Mouse (Mus musculus): Measurements from ENCODE around the gene Lrig3. TPM values are rescaled to one million over a fixed set of nuclear protein-coding genes. Genes with fewer than 3 reads are reported as not detected.
A peak's percentile ranks its signal among the peaks of the same experiment; 100 is the strongest.

Lrig3 gene
- polyA plus RNA-seq, 1 experiment from 2014 or later, result 19.4 TPM

DNA sequence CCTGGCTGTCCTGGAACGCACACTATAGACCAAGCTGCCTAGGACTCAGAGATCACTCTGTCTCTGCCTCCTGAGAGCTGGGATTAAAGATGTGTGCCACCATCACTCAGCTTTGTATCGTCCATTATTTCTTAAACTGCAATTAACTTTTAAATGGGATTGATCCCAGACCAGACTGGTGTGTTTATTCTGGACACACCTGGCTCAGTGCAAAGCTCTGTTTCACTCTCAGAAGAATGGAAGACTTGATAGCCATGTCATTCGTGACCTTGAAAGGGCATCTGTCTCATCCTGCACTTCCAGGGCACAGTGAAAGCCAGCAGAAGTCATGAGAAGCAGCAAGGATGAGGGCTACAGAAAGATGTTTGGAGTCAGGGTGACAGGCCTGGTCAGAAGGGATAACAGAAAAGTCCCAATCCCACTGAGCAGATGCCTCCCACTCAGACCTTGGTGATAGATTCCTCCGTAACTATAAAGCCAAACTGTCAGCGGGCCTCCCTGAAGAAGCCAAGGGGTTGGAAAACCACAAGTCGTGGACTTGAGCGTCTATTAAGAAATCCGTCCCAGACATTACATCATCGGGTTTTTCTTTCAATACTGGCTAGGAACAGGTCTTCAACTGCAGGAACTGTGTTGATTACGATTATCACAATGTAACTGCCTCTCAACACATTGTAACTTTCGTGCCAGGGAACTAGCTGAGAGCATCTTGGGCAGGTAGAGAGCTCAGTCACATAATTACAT is 25.5 kb upstream of the Lrig3 start:
- H3K9me3 ChIP-seq, result no peaks in the 10 kb centered on the region
- no peak overlapping the region for H3K4me3 ChIP-seq (replicated peaks)
- H3K4me1 ChIP-seq, result no peaks in the 10 kb centered on the region
- no peak overlapping the region for H3K9ac ChIP-seq
- no peak overlapping the region for H3K27ac ChIP-seq
- WGBS, result 69% methylated on average over 11 of the region's 11 CpGs
- H3K36me3 ChIP-seq, result no peaks in the 10 kb centered on the region
- no peak for ATAC-seq (ENCODE audit: insufficient read depth, low FRiP score, low read depth)
- H3K27me3 ChIP-seq (replicated peaks), result no peaks in the 10 kb centered on the region
- no peak overlapping the region for H3K4me2 ChIP-seq

DNA sequence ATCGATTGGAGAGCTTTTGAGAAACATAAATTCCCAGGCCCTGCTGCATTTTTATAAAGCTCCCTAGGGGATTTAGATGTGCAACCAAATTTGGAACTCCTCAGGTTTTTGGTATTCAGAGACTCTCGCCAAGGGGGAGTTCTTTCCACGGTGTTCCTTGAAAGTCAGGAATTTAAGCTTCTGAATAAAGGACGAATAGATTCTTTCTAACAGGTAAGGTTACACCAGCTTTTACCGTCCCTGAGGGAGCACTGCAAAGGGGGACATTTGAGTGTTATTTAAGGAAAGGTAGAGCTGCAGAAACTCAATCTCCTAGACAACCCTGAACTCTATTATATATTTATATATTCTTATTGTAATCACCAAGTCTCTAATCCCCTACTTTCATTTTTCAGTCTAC is 22.9 kb upstream of the Lrig3 start:
- no peak for ATAC-seq (ENCODE audit: insufficient read depth, low FRiP score, low read depth)
- no peak overlapping the region for H3K4me2 ChIP-seq

DNA sequence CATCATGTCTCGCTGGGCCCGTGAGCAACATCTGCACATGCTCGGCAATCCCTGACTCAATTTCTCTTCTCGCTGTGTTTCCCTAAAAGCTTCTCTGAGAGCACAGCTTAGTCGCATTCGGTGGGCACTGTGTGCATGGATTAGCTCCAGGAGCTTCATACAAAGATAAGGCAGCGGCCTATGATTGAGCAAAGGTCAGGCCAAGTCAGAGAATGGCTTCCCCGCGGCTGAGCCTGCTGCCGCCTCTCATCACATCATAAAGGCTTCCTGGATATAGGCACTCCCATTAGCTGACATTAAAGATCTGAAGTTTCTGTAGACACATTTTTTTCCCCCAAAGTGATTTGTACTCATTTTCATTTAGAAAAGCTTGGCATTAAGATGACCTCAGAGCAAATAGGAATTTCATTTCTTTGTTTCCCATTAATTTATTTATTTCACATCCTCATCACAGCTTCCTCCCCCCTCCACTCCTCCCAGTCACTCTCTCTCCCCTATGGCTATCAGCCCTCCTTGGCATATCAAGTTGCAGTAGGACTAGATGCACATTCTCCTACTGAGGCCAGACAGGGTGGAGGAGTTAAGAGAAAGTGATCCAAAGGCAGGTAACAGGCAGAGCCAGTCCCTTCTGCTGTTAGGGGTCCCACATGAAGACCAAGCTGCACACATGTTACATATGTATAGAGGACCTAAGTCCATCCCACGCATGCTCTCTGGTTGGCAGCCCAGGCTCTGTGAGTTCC is 21.0 kb upstream of the Lrig3 start:
- 59% methylated on average over 11 of the region's 11 CpGs for WGBS
- no peaks in the 10 kb centered on the region for H3K9me3 ChIP-seq
- H3K27me3 ChIP-seq (replicated peaks), result no peaks in the 10 kb centered on the region
- no peak overlapping the region for H3K4me2 ChIP-seq
- no peaks in the 10 kb centered on the region for H3K36me3 ChIP-seq
- H3K4me3 ChIP-seq (replicated peaks), result no peak overlapping the region
- H3K27ac ChIP-seq, result no peak overlapping the region
- no peak for ATAC-seq (ENCODE audit: insufficient read depth, low FRiP score, low read depth)
- H3K9ac ChIP-seq, result no peak overlapping the region
- no peaks in the 10 kb centered on the region for H3K4me1 ChIP-seq

More for the DNA sequence above, 22.9 kb upstream of the Lrig3 start:
- Histone ChIP-seq H3K4me3 (replicated peaks) (no peak overlapping the region), H3K27me3 (replicated peaks) (no peaks in the 10 kb centered on the region), H3K9me3 (no peaks in the 10 kb centered on the region), H3K4me1 (no peaks in the 10 kb centered on the region), H3K9ac (no peak overlapping the region), H3K36me3 (no peaks in the 10 kb centered on the region), H3K27ac (no peak overlapping the region)
- WGBS, result 37% methylated on average over 5 of the region's 5 CpGs

DNA sequence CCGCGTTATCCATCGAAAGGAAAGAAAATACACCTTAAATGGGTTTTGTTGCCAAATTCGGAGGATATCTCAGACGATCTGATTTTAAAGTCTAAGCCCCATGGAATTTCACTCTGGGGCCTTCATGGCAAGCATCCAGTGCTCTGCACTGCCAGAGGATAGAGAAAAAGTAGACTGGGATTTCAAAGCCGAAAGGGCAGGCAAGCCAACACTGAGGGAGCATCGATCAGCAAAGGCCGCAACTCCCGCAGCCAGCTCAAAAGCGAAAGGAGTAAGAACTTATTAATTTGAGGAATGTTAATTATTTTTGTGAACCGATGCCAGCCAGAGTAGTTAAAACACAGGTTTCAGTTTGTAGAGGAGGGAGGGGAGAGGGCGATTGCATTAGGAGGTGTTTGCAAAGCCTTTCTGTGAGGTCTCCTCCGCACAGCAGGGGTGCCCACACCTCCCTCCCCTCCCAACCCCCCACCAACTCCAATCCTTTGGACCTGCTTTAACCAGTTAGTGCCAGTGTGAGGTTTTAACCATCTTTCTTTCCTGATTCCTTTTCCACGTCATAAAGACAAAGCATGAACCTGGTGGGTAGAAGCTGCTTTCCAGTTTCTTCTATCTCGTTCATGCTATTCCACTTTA is 17.0 kb upstream of the Lrig3 start:
- WGBS, result 27% methylated on average over 15 of the region's 15 CpGs
- Histone ChIP-seq H3K36me3 (no peaks in the 10 kb centered on the region), H3K27ac (peak overlapping the region; percentile 41; the same call in 1 of the 2 replicates), H3K4me1 (no peaks in the 10 kb centered on the region), H3K9ac (no peak overlapping the region), H3K4me3 (replicated peaks) (no peak overlapping the region; the same call in 1 of the 2 replicates), H3K4me2 (peak overlapping the region; percentile 33), H3K27me3 (replicated peaks) (no peaks in the 10 kb centered on the region), H3K9me3 (no peaks in the 10 kb centered on the region)
- no peak for ATAC-seq (ENCODE audit: insufficient read depth, low FRiP score, low read depth)

DNA sequence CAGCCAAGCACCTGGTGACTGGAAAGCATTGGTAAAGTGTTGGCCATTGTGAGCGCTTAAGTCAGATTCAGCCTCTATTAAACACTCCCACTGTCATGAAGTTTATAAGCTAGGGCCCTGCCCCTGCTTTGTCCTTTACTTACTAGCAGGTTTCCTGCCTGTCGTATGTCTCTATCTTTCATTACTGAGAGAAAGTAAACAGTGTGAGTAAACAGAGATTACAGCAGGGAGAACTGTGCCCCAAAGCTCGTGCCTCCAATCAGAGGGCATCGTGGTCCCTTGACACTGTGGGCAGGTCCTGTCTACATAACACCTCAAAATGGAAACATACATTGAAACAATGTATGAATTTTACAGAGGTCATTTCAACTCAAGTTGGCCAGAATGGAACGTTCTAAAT is 14.3 kb upstream of the Lrig3 start:
- 38% methylated on average over 5 of the region's 5 CpGs for WGBS
- no peaks in the 10 kb centered on the region for H3K36me3 ChIP-seq
- no peak overlapping the region for H3K4me2 ChIP-seq
- H3K4me3 ChIP-seq (replicated peaks), result no peak overlapping the region
- peak; percentile 81 for ATAC-seq (ENCODE audit: insufficient read depth, low FRiP score, low read depth)
- H3K27ac ChIP-seq, result no peak overlapping the region
- H3K9me3 ChIP-seq, result no peaks in the 10 kb centered on the region
- H3K27me3 ChIP-seq (replicated peaks), result no peaks in the 10 kb centered on the region
- no peak overlapping the region for H3K9ac ChIP-seq
- no peaks in the 10 kb centered on the region for H3K4me1 ChIP-seq

DNA sequence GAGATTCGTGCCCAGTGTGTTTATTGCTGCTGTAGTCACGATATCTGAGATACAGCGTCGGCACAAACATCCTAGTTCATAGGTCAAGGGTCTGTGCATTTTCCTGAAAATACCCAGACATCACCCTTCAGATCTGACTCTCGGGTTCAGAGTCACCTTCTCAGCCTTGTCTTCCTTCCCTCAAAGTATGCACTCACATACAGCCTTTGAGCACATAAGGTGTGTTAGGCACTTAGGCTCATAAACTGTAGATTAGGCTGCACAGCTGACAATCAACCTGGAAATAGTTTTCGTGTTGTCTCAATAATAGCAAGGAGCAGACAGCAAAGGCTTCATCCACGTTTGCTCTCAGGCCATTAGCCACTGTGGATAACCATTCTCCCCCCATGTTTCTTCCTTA is 11.6 kb upstream of the Lrig3 start:
- no peaks in the 10 kb centered on the region for H3K36me3 ChIP-seq
- WGBS, result 51% methylated on average over 7 of the region's 7 CpGs
- no peaks in the 10 kb centered on the region for H3K4me1 ChIP-seq
- no peaks in the 10 kb centered on the region for H3K9me3 ChIP-seq
- H3K4me3 ChIP-seq (replicated peaks), result no peak overlapping the region
- no peak for ATAC-seq (ENCODE audit: insufficient read depth, low FRiP score, low read depth)
- H3K4me2 ChIP-seq, result no peak overlapping the region
- no peaks in the 10 kb centered on the region for H3K27me3 ChIP-seq (replicated peaks)
- H3K27ac ChIP-seq, result no peak overlapping the region
- no peak overlapping the region for H3K9ac ChIP-seq

DNA sequence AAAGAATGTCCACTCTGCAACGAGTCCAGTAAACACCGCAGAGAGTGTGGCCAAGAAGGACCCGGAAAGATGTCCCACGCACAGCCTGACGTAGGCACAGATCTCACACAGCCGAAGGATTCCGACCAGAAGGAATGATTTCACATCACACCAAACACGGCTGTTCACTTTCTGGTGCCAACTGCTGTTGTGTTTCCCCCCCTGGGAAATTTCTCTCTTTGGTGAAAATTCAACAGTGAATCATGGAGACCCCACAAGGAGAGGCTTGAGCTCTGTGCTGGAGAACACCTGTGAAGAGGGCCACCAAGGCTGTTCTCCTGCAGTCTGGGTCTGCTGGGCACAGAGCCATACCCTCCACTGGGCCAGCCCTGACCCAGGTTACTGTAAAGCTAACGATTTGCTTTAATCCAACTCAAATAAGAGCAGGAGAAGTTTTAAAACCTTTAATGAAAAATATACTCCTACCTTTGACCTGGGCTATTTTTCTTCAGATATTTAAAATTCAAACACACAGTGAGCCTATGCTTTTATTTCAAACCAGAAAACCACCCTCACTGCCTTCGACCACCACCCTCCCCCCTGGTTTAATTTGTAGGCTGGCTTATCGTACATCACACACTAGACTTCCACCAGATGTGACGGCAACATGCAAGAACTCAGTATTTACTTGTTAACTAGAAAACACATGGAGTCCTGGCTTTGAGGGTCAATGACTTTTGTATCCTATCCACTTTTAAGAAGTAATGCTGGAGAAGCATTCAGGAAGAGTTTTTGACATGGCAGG is 11.0 kb upstream of the Lrig3 start:
- no peaks in the 10 kb centered on the region for H3K9me3 ChIP-seq
- no peaks in the 10 kb centered on the region for H3K36me3 ChIP-seq
- H3K4me2 ChIP-seq, result no peak overlapping the region
- H3K27me3 ChIP-seq (replicated peaks), result no peaks in the 10 kb centered on the region
- 63% methylated on average over 12 of the region's 12 CpGs for WGBS
- no peak overlapping the region for H3K4me3 ChIP-seq (replicated peaks)
- no peaks in the 10 kb centered on the region for H3K4me1 ChIP-seq
- no peak overlapping the region for H3K27ac ChIP-seq
- H3K9ac ChIP-seq, result no peak overlapping the region
- no peak for ATAC-seq (ENCODE audit: insufficient read depth, low FRiP score, low read depth)

DNA sequence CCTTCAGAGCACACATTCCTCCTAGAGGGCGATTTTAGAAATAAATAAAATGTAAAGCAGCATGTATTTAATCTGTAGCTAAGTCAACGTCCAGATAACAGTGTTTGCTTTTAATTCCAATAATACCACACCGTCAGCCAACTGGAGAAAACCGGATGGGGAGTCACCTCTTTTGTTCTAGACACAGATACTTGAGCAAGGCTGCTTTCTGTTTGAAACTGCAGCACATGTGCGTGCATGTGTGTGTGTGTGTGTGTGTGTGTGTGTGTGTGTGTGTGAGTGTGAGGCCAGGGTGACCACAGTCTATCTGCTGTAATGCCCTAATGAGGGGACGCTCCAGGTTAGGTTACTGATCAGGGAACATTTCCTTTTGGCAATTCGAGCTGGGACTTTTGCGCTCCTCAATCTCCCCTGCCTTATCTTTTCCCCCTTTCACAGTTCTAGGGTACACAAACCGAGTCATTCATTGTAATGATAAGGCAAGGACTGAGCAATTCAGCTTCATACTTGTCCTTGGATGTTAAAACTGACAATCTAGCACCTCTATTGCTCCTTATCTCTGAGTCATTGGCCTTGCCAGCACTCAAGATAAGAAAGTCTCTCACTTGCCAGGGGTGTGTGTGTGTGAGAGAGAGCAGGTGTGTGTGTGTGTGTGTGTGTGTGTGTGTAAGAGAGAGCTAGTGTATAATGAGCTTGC is 4.4 kb upstream of the Lrig3 start:
- no peaks in the 10 kb centered on the region for H3K27me3 ChIP-seq (replicated peaks)
- no peak overlapping the region for H3K4me2 ChIP-seq
- no peak overlapping the region for H3K4me3 ChIP-seq (replicated peaks)
- WGBS, result 31% methylated on average over 9 of the region's 9 CpGs
- H3K4me1 ChIP-seq, result peaks cover 3% of the 10 kb centered on the region; the same call in 1 of the 2 replicates
- peak; percentile 79 for ATAC-seq (ENCODE audit: insufficient read depth, low FRiP score, low read depth)
- peak overlapping the region; percentile 69; the same call in 1 of the 2 replicates for H3K27ac ChIP-seq
- no peaks in the 10 kb centered on the region for H3K9me3 ChIP-seq
- no peak overlapping the region for H3K9ac ChIP-seq
- H3K36me3 ChIP-seq, result no peaks in the 10 kb centered on the region

DNA sequence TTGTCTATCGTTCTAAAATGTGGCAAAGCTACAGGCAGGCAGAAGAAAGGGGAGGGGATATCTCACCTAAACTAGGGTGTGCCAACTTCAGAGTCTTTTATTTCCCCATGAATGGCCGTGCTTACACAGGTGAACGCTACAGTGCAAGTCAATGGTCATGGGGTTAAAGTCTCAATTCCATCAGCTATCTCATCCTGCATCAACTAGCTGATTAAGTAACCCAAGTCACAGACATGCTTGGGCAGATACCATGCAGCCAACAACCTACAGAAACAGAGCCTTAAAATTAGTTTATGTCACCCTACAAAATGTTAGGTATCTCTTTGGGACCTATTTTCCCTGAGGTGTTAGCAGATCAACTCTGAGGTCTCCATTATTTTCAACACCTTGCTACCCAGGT is 1.3 kb upstream of the Lrig3 start:
- no peak for ATAC-seq (ENCODE audit: insufficient read depth, low FRiP score, low read depth)
- no peaks in the 10 kb centered on the region for H3K9me3 ChIP-seq
- no peak overlapping the region for H3K4me2 ChIP-seq
- no peak overlapping the region for H3K9ac ChIP-seq
- H3K4me3 ChIP-seq (replicated peaks), result no peak overlapping the region
- WGBS, result 73% methylated on average over 3 of the region's 3 CpGs
- no peak overlapping the region for H3K27ac ChIP-seq
- H3K36me3 ChIP-seq, result no peaks in the 10 kb centered on the region
- peaks cover 3% of the 10 kb centered on the region; the same call in 1 of the 2 replicates for H3K4me1 ChIP-seq
- H3K27me3 ChIP-seq (replicated peaks), result no peaks in the 10 kb centered on the region

DNA sequence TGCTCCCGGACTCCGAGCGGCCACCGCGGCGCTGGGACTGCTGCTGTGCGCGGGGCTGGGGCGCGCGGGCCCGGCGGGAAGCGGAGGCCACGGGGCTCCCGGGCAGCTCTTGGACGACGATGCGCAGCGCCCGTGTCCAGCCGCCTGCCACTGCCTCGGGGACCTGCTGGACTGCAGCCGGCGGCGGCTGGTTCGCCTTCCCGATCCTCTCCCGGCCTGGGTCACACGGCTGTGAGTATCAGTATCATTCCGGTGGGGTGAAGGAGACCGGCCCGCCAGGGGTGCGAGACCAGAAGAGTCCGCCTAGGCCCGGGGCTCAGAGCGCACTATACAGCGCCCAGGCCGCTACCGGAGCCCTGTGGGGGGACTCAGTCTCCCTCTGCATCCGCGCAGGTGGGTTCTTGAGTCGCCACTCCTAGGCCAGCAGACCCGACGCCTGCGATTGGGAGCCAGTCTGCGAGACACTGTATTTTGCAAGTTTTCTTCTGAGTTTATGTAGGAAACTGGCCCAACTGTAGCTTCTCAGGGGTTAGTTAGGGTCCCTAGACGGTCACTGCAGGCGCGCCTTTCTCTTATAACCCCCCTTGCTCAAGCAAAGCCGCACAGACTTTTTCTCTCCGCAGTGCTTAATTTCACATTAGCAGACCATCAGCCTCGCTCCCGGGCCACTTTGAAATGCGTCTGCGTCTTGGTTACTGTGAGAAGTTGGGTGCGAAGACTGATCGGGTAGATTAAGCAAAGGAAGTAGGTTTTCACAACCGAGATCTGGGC is 698 bp downstream of the Lrig3 start:
- WGBS, result under 1% methylated on average over 59 of the region's 59 CpGs
- H3K27ac ChIP-seq, result peak overlapping the region; percentile 95
- ATAC-seq (ENCODE audit: insufficient read depth, low FRiP score, low read depth), result peak; percentile 28; the same call in 1 of the 2 replicates
- H3K27me3 ChIP-seq (replicated peaks), result no peaks in the 10 kb centered on the region
- no peaks in the 10 kb centered on the region for H3K36me3 ChIP-seq
- peak overlapping the region; percentile 92 for H3K9ac ChIP-seq
- H3K4me1 ChIP-seq, result peaks cover 3% of the 10 kb centered on the region; the same call in 1 of the 2 replicates
- H3K4me3 ChIP-seq (replicated peaks), result peak overlapping the region; percentile 89
- no peaks in the 10 kb centered on the region for H3K9me3 ChIP-seq
- peak overlapping the region; percentile 72 for H3K4me2 ChIP-seq
